Mouse (Mus musculus) hindbrain, embryonic 12.5 days (tissue): Measurements from ENCODE around the gene Fndc3a. TPM values are rescaled to one million over a fixed set of nuclear protein-coding genes. Genes with fewer than 3 reads are reported as not detected.

Experiments
- ATAC-seq: fragments of 200-750 bp; cut with Nextera tagmentation; 2 replicates; pipeline ENCODE4 v1.8.0; 2017; ENCODE audit warnings: moderate TSS enrichment; ENCODE audit not compliant: low FRiP score
- H3K27ac ChIP-seq: fragments of 300-500 bp; sonication (generic); 2 replicates; pipeline ENCODE4 v1.5.1; 2016; ENCODE audit warnings: mild to moderate bottlenecking
- H3K27me3 ChIP-seq: fragments of 300-500 bp; sonication (generic); 2 replicates; pipeline ENCODE4 v1.6.1; 2016; ENCODE audit warnings: mild to moderate bottlenecking
- H3K36me3 ChIP-seq: fragments of 300-500 bp; sonication (generic); 2 replicates; pipeline ENCODE4 v1.6.1; 2016; ENCODE audit warnings: mild to moderate bottlenecking
- H3K4me1 ChIP-seq: fragments of 300-500 bp; sonication (generic); 2 replicates; pipeline ENCODE4 v1.6.1; 2016
- H3K4me2 ChIP-seq: fragments of 300-500 bp; sonication (generic); replicated peaks from 2 replicates; pipeline ENCODE4 v1.6.1; 2016; ENCODE audit warnings: mild to moderate bottlenecking
- H3K4me3 ChIP-seq: fragments of 300-500 bp; sonication (generic); 2 replicates; pipeline ENCODE4 v1.5.1; 2016; ENCODE audit warnings: mild to moderate bottlenecking
- H3K9ac ChIP-seq: fragments of 300-500 bp; sonication (generic); 2 replicates; pipeline ENCODE4 v1.6.1; 2016; ENCODE audit warnings: mild to moderate bottlenecking, moderate library complexity
- H3K9me3 ChIP-seq: fragments of 300-500 bp; sonication (generic); replicated peaks from 2 replicates; pipeline ENCODE4 v1.6.1; 2016; ENCODE audit warnings: mild to moderate bottlenecking
- WGBS: fragments of 180-500 bp; shearing (Covaris S2); methylation state at CpG from one replicate; pipeline ENCODE4 v1.1.7; 2016; 5-methylcytosine and 5-hydroxymethylcytosine counted together
- polyA plus RNA-seq: library from polyadenylated mRNA; unstranded; fragments of >200 nt; fragmentation: Nextera tagmentation; extraction: Ambion mirVana; gene quantifications from 2 replicates; pipeline ENCODE4 v1.2.1, GENCODE M21; 2016

Fndc3a gene
- polyA plus RNA-seq, 1 experiment from 2014 or later, result 46.9 TPM

- Histone ChIP-seq H3K36me3 (peaks cover 20% of the 10 kb centered on the region), H3K27me3 (no peaks in the 10 kb centered on the region), H3K27ac (no peak overlapping the region), H3K4me1 (no peaks in the 10 kb centered on the region), H3K9ac (no peak overlapping the region), H3K4me2 (no peak overlapping the region), H3K9me3 (no peaks in the 10 kb centered on the region), H3K4me3 (no peak overlapping the region)
- ATAC-seq, result no peak
- 98% methylated on average over 4 of the region's 4 CpGs for WGBS
These were observed 120.4 kb downstream of the Fndc3a start for GRCm38 (mm10) chr14:72589415-72589814.

GRCm38 (mm10) chr14:72582979-72583378 lies 126.8 kb downstream of the Fndc3a start:
- WGBS, result 70% methylated on average over 6 of the region's 6 CpGs
- no peaks in the 10 kb centered on the region for H3K27me3 ChIP-seq
- no peak overlapping the region for H3K27ac ChIP-seq
- H3K9me3 ChIP-seq, result no peaks in the 10 kb centered on the region
- H3K4me1 ChIP-seq, result no peaks in the 10 kb centered on the region
- ATAC-seq, result no peak
- peaks cover 30% of the 10 kb centered on the region for H3K36me3 ChIP-seq
- H3K9ac ChIP-seq, result no peak overlapping the region
- H3K4me3 ChIP-seq, result no peak overlapping the region
- H3K4me2 ChIP-seq, result no peak overlapping the region

- no peak overlapping the region for H3K4me2 ChIP-seq
- H3K4me3 ChIP-seq, result no peak overlapping the region
- no peak overlapping the region for H3K9ac ChIP-seq
- peaks cover 24% of the 10 kb centered on the region for H3K36me3 ChIP-seq
- no peaks in the 10 kb centered on the region for H3K9me3 ChIP-seq
- 96% methylated on average over 3 of the region's 3 CpGs for WGBS
- no peak overlapping the region for H3K27ac ChIP-seq
- H3K27me3 ChIP-seq, result no peaks in the 10 kb centered on the region
- ATAC-seq, result no peak
- H3K4me1 ChIP-seq, result no peaks in the 10 kb centered on the region
These were observed 128.8 kb downstream of the Fndc3a start for GRCm38 (mm10) chr14:72580991-72581390.

GRCm38 (mm10) chr14:72576283-72576682 lies 133.5 kb downstream of the Fndc3a start:
- Histone ChIP-seq H3K4me2 (no peak overlapping the region), H3K4me3 (no peak overlapping the region), H3K9me3 (no peaks in the 10 kb centered on the region), H3K9ac (no peak overlapping the region), H3K27me3 (no peaks in the 10 kb centered on the region), H3K36me3 (peaks cover 36% of the 10 kb centered on the region), H3K4me1 (no peaks in the 10 kb centered on the region), H3K27ac (no peak overlapping the region)
- no peak for ATAC-seq
- WGBS, result 89% methylated on average over 3 of the region's 3 CpGs

GRCm38 (mm10) chr14:72563941-72564340 lies 145.9 kb downstream of the Fndc3a start:
- Histone ChIP-seq H3K36me3 (peaks cover 51% of the 10 kb centered on the region), H3K4me1 (no peaks in the 10 kb centered on the region), H3K9ac (no peak overlapping the region), H3K27ac (no peak overlapping the region), H3K9me3 (no peaks in the 10 kb centered on the region), H3K4me3 (no peak overlapping the region), H3K27me3 (no peaks in the 10 kb centered on the region), H3K4me2 (no peak overlapping the region)
- WGBS, result 100% methylated on average over 1 of the region's 1 CpGs
- no peak for ATAC-seq

- 90% methylated on average over 5 of the region's 5 CpGs for WGBS
- no peak for ATAC-seq
These were observed 151.0 kb downstream of the Fndc3a start for GRCm38 (mm10) chr14:72558795-72559194.

GRCm38 (mm10) chr14:72555846-72556245 lies 154.0 kb downstream of the Fndc3a start:
- H3K27ac ChIP-seq, result no peak overlapping the region
- no peaks in the 10 kb centered on the region for H3K4me1 ChIP-seq
- WGBS, result 76% methylated on average over 1 of the region's 1 CpGs
- no peak overlapping the region for H3K4me3 ChIP-seq
- H3K4me2 ChIP-seq, result no peak overlapping the region
- H3K9me3 ChIP-seq, result no peaks in the 10 kb centered on the region
- no peak overlapping the region for H3K9ac ChIP-seq
- H3K36me3 ChIP-seq, result peaks cover 64% of the 10 kb centered on the region
- ATAC-seq, result no peak
- no peaks in the 10 kb centered on the region for H3K27me3 ChIP-seq

More at GRCm38 (mm10) chr14:72558795-72559194, 151.0 kb downstream of the Fndc3a start:
- Histone ChIP-seq H3K4me3 (no peak overlapping the region), H3K9me3 (no peaks in the 10 kb centered on the region), H3K27me3 (no peaks in the 10 kb centered on the region), H3K4me1 (no peaks in the 10 kb centered on the region), H3K4me2 (no peak overlapping the region), H3K9ac (no peak overlapping the region), H3K27ac (no peak overlapping the region), H3K36me3 (peaks cover 52% of the 10 kb centered on the region)

- Histone ChIP-seq H3K27me3 (peaks cover 22% of the 10 kb centered on the region), H3K4me1 (peaks cover 9% of the 10 kb centered on the region), H3K9me3 (no peaks in the 10 kb centered on the region), H3K36me3 (peaks cover 23% of the 10 kb centered on the region), H3K4me2 (no peak overlapping the region), H3K4me3 (no peak overlapping the region), H3K9ac (no peak overlapping the region), H3K27ac (no peak overlapping the region)
- 0 out of 2 replicates have a peak, but pooled peaks have one; percentile 20 for ATAC-seq
- 90% methylated on average over 5 of the region's 5 CpGs for WGBS
These were observed 173.3 kb downstream of the Fndc3a start for GRCm38 (mm10) chr14:72536392-72537017.

GRCm38 (mm10) chr14:72533862-72534261 lies 175.9 kb downstream of the Fndc3a start:
- Histone ChIP-seq H3K27me3 (peaks cover 38% of the 10 kb centered on the region), H3K4me2 (no peak overlapping the region), H3K27ac (no peak overlapping the region), H3K9ac (no peak overlapping the region), H3K9me3 (no peaks in the 10 kb centered on the region), H3K36me3 (0 out of 2 replicates have a peak, but pooled peaks cover 2% of the 10 kb centered on the region), H3K4me1 (peaks cover 9% of the 10 kb centered on the region), H3K4me3 (no peak overlapping the region)
- ATAC-seq, result no peak
- 82% methylated on average over 7 of the region's 7 CpGs for WGBS

GRCm38 (mm10) chr14:72532028-72532917 lies 177.5 kb downstream of the Fndc3a start:
- H3K9me3 ChIP-seq, result no peaks in the 10 kb centered on the region

GRCm38 (mm10) chr14:72527126-72527525 lies 182.7 kb downstream of the Fndc3a start:
- no peaks in the 10 kb centered on the region for H3K36me3 ChIP-seq
- peaks cover 22% of the 10 kb centered on the region for H3K27me3 ChIP-seq
- no peak for ATAC-seq
- H3K27ac ChIP-seq, result no peak overlapping the region
- 55% methylated on average over 1 of the region's 1 CpGs for WGBS
- peaks cover 5% of the 10 kb centered on the region; the same call in 1 of the 2 replicates for H3K4me1 ChIP-seq
- no peak overlapping the region for H3K4me2 ChIP-seq
- H3K4me3 ChIP-seq, result no peak overlapping the region
- H3K9me3 ChIP-seq, result no peaks in the 10 kb centered on the region
- H3K9ac ChIP-seq, result no peak overlapping the region

More at GRCm38 (mm10) chr14:72532028-72532917, 177.5 kb downstream of the Fndc3a start:
- H3K4me2 ChIP-seq, result peak overlapping the region; percentile 97
- H3K27ac ChIP-seq, result no peak overlapping the region
- peak; percentile 74 for ATAC-seq
- peak overlapping the region; percentile 44 for H3K4me3 ChIP-seq
- H3K27me3 ChIP-seq, result peaks cover 38% of the 10 kb centered on the region
- H3K36me3 ChIP-seq, result no peaks in the 10 kb centered on the region
- peaks cover 9% of the 10 kb centered on the region for H3K4me1 ChIP-seq
- H3K9ac ChIP-seq, result peak overlapping the region; percentile 50
- 2% methylated on average over 54 of the region's 54 CpGs for WGBS

GRCm38 (mm10) chr14:72519561-72519960 lies 190.2 kb downstream of the Fndc3a start:
- Histone ChIP-seq H3K9ac (no peak overlapping the region), H3K27ac (no peak overlapping the region), H3K27me3 (no peaks in the 10 kb centered on the region), H3K9me3 (no peaks in the 10 kb centered on the region), H3K36me3 (no peaks in the 10 kb centered on the region), H3K4me3 (no peak overlapping the region), H3K4me1 (no peaks in the 10 kb centered on the region), H3K4me2 (no peak overlapping the region)
- no peak for ATAC-seq
- WGBS, result 74% methylated on average over 2 of the region's 2 CpGs
